Mouse (Mus musculus) embryonic facial prominence, embryonic 14.5 days (tissue): ENCODE results near the gene Glrx5. TPM values are rescaled to one million over a fixed set of nuclear protein-coding genes. Genes with fewer than 3 reads are reported as not detected.

Experiments used
- ATAC-seq: fragments of 200-750 bp; cut with Nextera tagmentation; 2 replicates; pipeline ENCODE4 v1.8.0; 2017; ENCODE audit warnings: low read depth, moderate number of reproducible peaks, moderate TSS enrichment
- DNase-seq: peaks from one replicate; pipeline ENCODE4 v3.0.0-alpha.2; 2015; ENCODE audit warnings: low spot score
- H3K27ac ChIP-seq: fragments of 300-500 bp; sonication (generic); replicated peaks from 2 replicates; pipeline ENCODE4 v1.5.1; 2014; ENCODE audit warnings: low read depth, mild to moderate bottlenecking, low read length, moderate library complexity
- H3K27me3 ChIP-seq: fragments of 300-500 bp; sonication (generic); replicated peaks from 2 replicates; pipeline ENCODE4 v1.6.1; 2014; ENCODE audit warnings: low read length; ENCODE audit not compliant: control insufficient read depth, insufficient read depth
- H3K36me3 ChIP-seq: fragments of 300-500 bp; sonication (generic); 2 replicates; pipeline ENCODE4 v1.6.1; 2014; ENCODE audit warnings: low read length, mixed read lengths; ENCODE audit not compliant: control insufficient read depth, insufficient read depth
- H3K4me1 ChIP-seq: fragments of 300-500 bp; sonication (generic); 2 replicates; pipeline ENCODE4 v1.6.1; 2014; ENCODE audit warnings: antibody characterized with exemption, low read length; ENCODE audit not compliant: control insufficient read depth, insufficient read depth
- H3K4me2 ChIP-seq: fragments of 300-500 bp; sonication (generic); 2 replicates; pipeline ENCODE4 v1.6.1; 2014; ENCODE audit warnings: low read depth, mild to moderate bottlenecking, low read length, moderate library complexity, mixed read lengths
- H3K4me3 ChIP-seq: fragments of 300-500 bp; sonication (generic); 2 replicates; pipeline ENCODE4 v1.5.1; 2014; ENCODE audit warnings: low read depth, mild to moderate bottlenecking, low read length
- H3K9ac ChIP-seq: fragments of 300-500 bp; sonication (generic); 2 replicates; pipeline ENCODE4 v1.6.1; 2014; ENCODE audit warnings: low read depth, mild to moderate bottlenecking, low read length, moderate library complexity, mixed read lengths
- H3K9me3 ChIP-seq: fragments of 300-500 bp; sonication (generic); 2 replicates; pipeline ENCODE4 v1.6.1; 2016; ENCODE audit warnings: low read length; ENCODE audit not compliant: control insufficient read depth
- WGBS: fragments of 180-500 bp; shearing (Covaris S2); extraction: QIAGEN DNeasy Blood & Tissue Kit; methylation state at CpG from one replicate; pipeline ENCODE4 v1.1.7; 2014; 5-methylcytosine and 5-hydroxymethylcytosine counted together
- polyA plus RNA-seq: library from polyadenylated mRNA; unstranded; fragments of >200 nt; fragmentation: Nextera tagmentation; extraction: Ambion mirVana; gene quantifications from 2 replicates; pipeline ENCODE4 v1.2.1, GENCODE M21; 2014

Gene Glrx5
- polyA plus RNA-seq, 1 experiment from 2014 or later: 183 TPM

GRCm38 (mm10) chr12:105001317-105001716 is 31.2 kb upstream of the Glrx5 start:
- DNase-seq: no peak
- no peak for ATAC-seq
- Histone ChIP-seq H3K27me3 (no peaks in the 10 kb centered on the region), H3K36me3 (no peaks in the 10 kb centered on the region), H3K4me2 (no peak overlapping the region), H3K9me3 (no peaks in the 10 kb centered on the region), H3K4me3 (no peak overlapping the region), H3K9ac (no peak overlapping the region), H3K27ac (no peak overlapping the region), H3K4me1 (peaks cover 12% of the 10 kb centered on the region)
- 82% methylated on average over 9 of the region's 9 CpGs for WGBS

- DNase-seq (peak; percentile 75), ATAC-seq (peak; percentile 90)
- no peaks in the 10 kb centered on the region for H3K36me3 ChIP-seq
- peaks cover 12% of the 10 kb centered on the region for H3K4me1 ChIP-seq
- H3K9me3 ChIP-seq: no peaks in the 10 kb centered on the region
- no peak overlapping the region for H3K4me3 ChIP-seq
- no peak overlapping the region for H3K9ac ChIP-seq
- H3K4me2 ChIP-seq: no peak overlapping the region
- H3K27me3 ChIP-seq: no peaks in the 10 kb centered on the region
- 64% methylated on average over 10 of the region's 10 CpGs for WGBS
- H3K27ac ChIP-seq: no peak overlapping the region
Observed at GRCm38 (mm10) chr12:105002340-105003132, 30.0 kb upstream of the Glrx5 start.

GRCm38 (mm10) chr12:105003158-105003557 is 29.3 kb upstream of the Glrx5 start:
- 36% methylated on average over 9 of the region's 9 CpGs for WGBS
- H3K9ac ChIP-seq: no peak overlapping the region
- no peaks in the 10 kb centered on the region for H3K9me3 ChIP-seq
- peak; percentile 56 for ATAC-seq
- no peak overlapping the region for H3K4me3 ChIP-seq
- H3K4me1 ChIP-seq: peaks cover 12% of the 10 kb centered on the region
- H3K36me3 ChIP-seq: no peaks in the 10 kb centered on the region
- no peak overlapping the region for H3K4me2 ChIP-seq
- H3K27me3 ChIP-seq: no peaks in the 10 kb centered on the region
- peak; percentile 78 for DNase-seq
- H3K27ac ChIP-seq: no peak overlapping the region

- 59% methylated on average over 3 of the region's 3 CpGs for WGBS
- no peak for DNase-seq
Observed at GRCm38 (mm10) chr12:105003715-105004114, 28.8 kb upstream of the Glrx5 start.

GRCm38 (mm10) chr12:105004956-105005714 is 27.4 kb upstream of the Glrx5 start:
- H3K4me3 ChIP-seq: no peak overlapping the region
- H3K27ac ChIP-seq: peak overlapping the region; percentile 36; the same call in 1 of the 2 replicates
- no peak overlapping the region for H3K9ac ChIP-seq
- ATAC-seq (no peak), DNase-seq (no peak)
- no peak overlapping the region for H3K4me2 ChIP-seq
- no peaks in the 10 kb centered on the region; the same call in 1 of the 2 replicates for H3K27me3 ChIP-seq
- WGBS: 73% methylated on average over 22 of the region's 22 CpGs
- no peaks in the 10 kb centered on the region for H3K36me3 ChIP-seq
- H3K9me3 ChIP-seq: no peaks in the 10 kb centered on the region
- peaks cover 26% of the 10 kb centered on the region for H3K4me1 ChIP-seq

More at GRCm38 (mm10) chr12:105003715-105004114, 28.8 kb upstream of the Glrx5 start:
- no peak for ATAC-seq
- Histone ChIP-seq H3K9me3 (no peaks in the 10 kb centered on the region), H3K27ac (0 out of 2 replicates have a peak overlapping the region, but pooled peaks have one; percentile 35), H3K4me2 (no peak overlapping the region), H3K4me1 (peaks cover 16% of the 10 kb centered on the region), H3K4me3 (no peak overlapping the region), H3K36me3 (no peaks in the 10 kb centered on the region), H3K9ac (no peak overlapping the region), H3K27me3 (no peaks in the 10 kb centered on the region)

GRCm38 (mm10) chr12:105005715-105005972 is 26.8 kb upstream of the Glrx5 start:
- no peaks in the 10 kb centered on the region for H3K36me3 ChIP-seq
- H3K9ac ChIP-seq: no peak overlapping the region
- no peaks in the 10 kb centered on the region for H3K9me3 ChIP-seq
- H3K4me3 ChIP-seq: no peak overlapping the region
- no peak overlapping the region for H3K27ac ChIP-seq
- ATAC-seq (no peak), DNase-seq (no peak)
- peaks cover 28% of the 10 kb centered on the region for H3K4me1 ChIP-seq
- no peak overlapping the region for H3K4me2 ChIP-seq
- 75% methylated on average over 2 of the region's 2 CpGs for WGBS
- no peaks in the 10 kb centered on the region; the same call in 1 of the 2 replicates for H3K27me3 ChIP-seq

- WGBS: 61% methylated on average over 2 of the region's 2 CpGs
- ATAC-seq (no peak), DNase-seq (no peak)
- peaks cover 26% of the 10 kb centered on the region for H3K4me1 ChIP-seq
- no peaks in the 10 kb centered on the region for H3K9me3 ChIP-seq
- H3K4me3 ChIP-seq: no peak overlapping the region
- H3K27me3 ChIP-seq: no peaks in the 10 kb centered on the region; the same call in 1 of the 2 replicates
- H3K9ac ChIP-seq: 0 out of 2 replicates have a peak overlapping the region, but pooled peaks have one; percentile 28
- H3K4me2 ChIP-seq: peak overlapping the region; percentile 98
- H3K36me3 ChIP-seq: no peaks in the 10 kb centered on the region
- H3K27ac ChIP-seq: no peak overlapping the region
Observed at GRCm38 (mm10) chr12:105008150-105008549, 24.3 kb upstream of the Glrx5 start.

- Histone ChIP-seq H3K9ac (peak overlapping the region; percentile 72), H3K36me3 (no peaks in the 10 kb centered on the region), H3K4me3 (peak overlapping the region; percentile 67), H3K27me3 (no peaks in the 10 kb centered on the region; the same call in 1 of the 2 replicates), H3K4me1 (peaks cover 23% of the 10 kb centered on the region), H3K27ac (peak overlapping the region; percentile 39; the same call in 1 of the 2 replicates), H3K4me2 (peak overlapping the region; percentile 98), H3K9me3 (no peaks in the 10 kb centered on the region)
- peak; percentile 75 for ATAC-seq
- under 1% methylated on average over 12 of the region's 13 CpGs for WGBS
- DNase-seq: peak; percentile 90
Observed at GRCm38 (mm10) chr12:105008752-105009178, 23.7 kb upstream of the Glrx5 start.
